Mouse (Mus musculus): Measurements from ENCODE around the gene Spen. TPM values are rescaled to one million over a fixed set of nuclear protein-coding genes. Genes with fewer than 3 reads are reported as not detected.
"Not testable (repeated sequence)": the region's sequence is repeated elsewhere in the genome, so short reads cannot be mapped to it uniquely, and the experiment has no call there.

The Spen gene
- total and polyA plus RNA-seq, 2 experiments from 2014 or later = 13.0 to 17.4 TPM

- no peak for TF ChIP-seq CTCF (IDR thresholded peaks at IDR 0.05; ENCODE audit: low read depth)
- no peaks in the 10 kb centered on the region for H3K9me3 ChIP-seq (ENCODE audit: low read length)
- no peak overlapping the region for H3K9ac ChIP-seq (replicated peaks; ENCODE audit: low read length)
- no peak overlapping the region for H3K4me3 ChIP-seq (ENCODE audit: low read length)
- no peaks in the 10 kb centered on the region for H3K27me3 ChIP-seq (ENCODE audit: insufficient read depth, low read length)
- H3K4me2 ChIP-seq (ENCODE audit: low read depth, low read length) = no peak overlapping the region
- ATAC-seq (no peak), DNase-seq (ENCODE audit: low spot score) (no peak)
- 72% methylated on average over 11 of the region's 11 CpGs for WGBS
- H3K4me1 ChIP-seq (ENCODE audit: insufficient read depth, low read length) = 0 out of 2 replicates have a peak, but pooled peaks cover 7% of the 10 kb centered on the region
- H3K27ac ChIP-seq = peak overlapping the region; percentile 3; the same call in 1 of the 2 replicates
- no peaks in the 10 kb centered on the region for H3K36me3 ChIP-seq (ENCODE audit: insufficient read depth, low read length)
Measured at GRCm38 (mm10) chr4:141562281-141562680, 23.9 kb upstream of the Spen start.

GRCm38 (mm10) chr4:141561331-141561919 is 23.0 kb upstream of the Spen start:
- not testable (repeated sequence) for H3K27ac ChIP-seq; ATAC-seq; H3K27me3 ChIP-seq (ENCODE audit: insufficient read depth, low read length); H3K9ac ChIP-seq (replicated peaks; ENCODE audit: low read length); H3K4me2 ChIP-seq (ENCODE audit: low read depth, low read length); H3K4me3 ChIP-seq (ENCODE audit: low read length); H3K36me3 ChIP-seq (ENCODE audit: insufficient read depth, low read length); DNase-seq (ENCODE audit: low spot score); H3K9me3 ChIP-seq (ENCODE audit: low read length); H3K4me1 ChIP-seq (ENCODE audit: insufficient read depth, low read length)
- peak; percentile 18; the same call in 1 of the 2 replicates for TF ChIP-seq CTCF (IDR thresholded peaks at IDR 0.05; ENCODE audit: low read depth)
- 85% methylated on average over 5 of the region's 5 CpGs for WGBS

GRCm38 (mm10) chr4:141559898-141560263 is 21.5 kb upstream of the Spen start:
- Histone ChIP-seq H3K4me2 (ENCODE audit: low read depth, low read length) (peak overlapping the region; percentile 83), H3K4me3 (ENCODE audit: low read length) (peak overlapping the region; percentile 35), H3K36me3 (ENCODE audit: insufficient read depth, low read length) (no peaks in the 10 kb centered on the region), H3K27ac (peak overlapping the region; percentile 91), H3K4me1 (ENCODE audit: insufficient read depth, low read length) (0 out of 2 replicates have a peak, but pooled peaks cover 7% of the 10 kb centered on the region), H3K9ac (replicated peaks; ENCODE audit: low read length) (peak overlapping the region; percentile 53), H3K27me3 (ENCODE audit: insufficient read depth, low read length) (no peaks in the 10 kb centered on the region), H3K9me3 (ENCODE audit: low read length) (no peaks in the 10 kb centered on the region)
- peak; percentile 88 for DNase-seq (ENCODE audit: low spot score)
- peak; percentile 30; the same call in 1 of the 2 replicates for ATAC-seq
- peak; percentile 94 for TF ChIP-seq CTCF (IDR thresholded peaks at IDR 0.05; ENCODE audit: low read depth)
- 1% methylated on average over 9 of the region's 9 CpGs for WGBS

DNA sequence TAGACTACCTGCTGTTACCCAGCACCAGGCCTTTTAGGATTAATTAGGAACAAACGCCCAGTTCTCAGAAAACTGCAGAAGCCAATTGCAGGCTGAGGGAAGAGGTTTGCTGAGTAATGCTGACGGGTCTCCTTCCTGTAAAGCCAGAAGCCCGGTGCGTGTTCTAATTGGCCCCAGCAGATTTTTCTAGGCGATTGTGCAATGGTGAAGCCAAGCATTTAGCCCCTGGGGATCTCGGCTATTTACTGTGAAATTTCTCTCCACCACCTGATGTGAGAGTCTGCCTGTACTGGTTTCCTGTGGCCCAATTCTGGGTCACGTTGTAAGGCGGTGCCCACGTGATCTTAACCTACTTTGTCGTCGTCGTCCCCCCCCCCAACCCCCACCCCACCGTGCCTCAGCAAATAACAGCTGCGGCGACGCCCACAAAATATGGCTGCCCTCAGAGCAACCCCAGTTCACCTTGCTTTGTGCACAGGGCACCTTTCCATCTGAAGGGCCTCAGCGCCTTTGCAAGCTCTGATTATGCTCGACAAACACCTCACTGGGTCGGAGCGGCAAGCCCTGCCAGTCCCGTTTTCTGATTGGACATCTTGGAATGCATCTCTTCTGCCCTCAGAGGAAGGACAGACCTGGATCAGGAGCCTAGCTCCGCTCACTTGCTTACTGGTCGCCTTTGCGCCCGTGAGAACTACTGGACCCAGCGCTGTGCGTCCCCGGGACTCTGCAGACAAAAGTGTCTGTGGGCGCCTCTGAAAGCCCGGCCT is 20.9 kb upstream of the Spen start:
- Histone ChIP-seq H3K36me3 (ENCODE audit: insufficient read depth, low read length) (no peaks in the 10 kb centered on the region), H3K27me3 (ENCODE audit: insufficient read depth, low read length) (no peaks in the 10 kb centered on the region), H3K27ac (peak overlapping the region; percentile 91), H3K9me3 (ENCODE audit: low read length) (no peaks in the 10 kb centered on the region), H3K4me2 (ENCODE audit: low read depth, low read length) (peak overlapping the region; percentile 83), H3K4me1 (ENCODE audit: insufficient read depth, low read length) (0 out of 2 replicates have a peak, but pooled peaks cover 7% of the 10 kb centered on the region), H3K4me3 (ENCODE audit: low read length) (peak overlapping the region; percentile 35), H3K9ac (replicated peaks; ENCODE audit: low read length) (peak overlapping the region; percentile 53)
- under 1% methylated on average over 30 of the region's 30 CpGs for WGBS
- peak; percentile 86 for ATAC-seq
- peak; percentile 90 for DNase-seq (ENCODE audit: low spot score)
- no peak for TF ChIP-seq CTCF (IDR thresholded peaks at IDR 0.05; ENCODE audit: low read depth)

- peak overlapping the region; percentile 91 for H3K27ac ChIP-seq
- no peak for TF ChIP-seq CTCF (IDR thresholded peaks at IDR 0.05; ENCODE audit: low read depth)
- peak overlapping the region; percentile 35 for H3K4me3 ChIP-seq (ENCODE audit: low read length)
- H3K36me3 ChIP-seq (ENCODE audit: insufficient read depth, low read length) = no peaks in the 10 kb centered on the region
- peak overlapping the region; percentile 83 for H3K4me2 ChIP-seq (ENCODE audit: low read depth, low read length)
- H3K27me3 ChIP-seq (ENCODE audit: insufficient read depth, low read length) = no peaks in the 10 kb centered on the region
- DNase-seq (ENCODE audit: low spot score) = peak; percentile 47
- 21% methylated on average over 16 of the region's 16 CpGs for WGBS
- peak overlapping the region; percentile 53; the same call in 1 of the 2 replicates for H3K9ac ChIP-seq (replicated peaks; ENCODE audit: low read length)
- H3K4me1 ChIP-seq (ENCODE audit: insufficient read depth, low read length) = 0 out of 2 replicates have a peak, but pooled peaks cover 7% of the 10 kb centered on the region
- peak; percentile 8 for ATAC-seq
- no peaks in the 10 kb centered on the region for H3K9me3 ChIP-seq (ENCODE audit: low read length)
Measured at GRCm38 (mm10) chr4:141558658-141559057, 20.3 kb upstream of the Spen start.

DNA sequence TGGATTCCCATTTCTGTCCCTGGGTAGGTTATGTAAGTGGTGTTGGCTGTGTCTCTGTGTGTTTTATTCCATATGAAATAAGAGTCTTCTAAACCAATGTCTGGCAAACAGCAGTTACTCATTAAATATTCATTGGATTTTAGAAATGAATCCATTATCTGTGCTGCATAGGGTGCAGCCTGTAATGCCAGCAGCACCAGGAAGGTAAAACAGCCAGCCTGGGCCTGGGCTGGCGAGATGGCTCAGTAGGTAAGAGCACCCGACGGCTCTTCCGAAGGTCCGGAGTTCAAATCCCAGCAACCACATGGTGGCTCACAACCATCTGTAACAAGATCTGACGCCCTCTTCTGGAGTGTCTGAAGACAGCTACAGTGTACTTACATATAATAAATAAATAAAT is 17.8 kb upstream of the Spen start:
- H3K4me2 ChIP-seq (ENCODE audit: low read depth, low read length); H3K27me3 ChIP-seq (ENCODE audit: insufficient read depth, low read length); H3K4me1 ChIP-seq (ENCODE audit: insufficient read depth, low read length); H3K4me3 ChIP-seq (ENCODE audit: low read length); H3K9me3 ChIP-seq (ENCODE audit: low read length); H3K9ac ChIP-seq (replicated peaks; ENCODE audit: low read length); H3K27ac ChIP-seq; H3K36me3 ChIP-seq (ENCODE audit: insufficient read depth, low read length); DNase-seq (ENCODE audit: low spot score); ATAC-seq: not testable (repeated sequence)
- 79% methylated on average over 6 of the region's 6 CpGs for WGBS

- not testable (repeated sequence) for H3K9me3 ChIP-seq (ENCODE audit: low read length); H3K4me1 ChIP-seq (ENCODE audit: insufficient read depth, low read length); H3K4me3 ChIP-seq (ENCODE audit: low read length); H3K9ac ChIP-seq (replicated peaks; ENCODE audit: low read length); H3K27me3 ChIP-seq (ENCODE audit: insufficient read depth, low read length); ATAC-seq; H3K36me3 ChIP-seq (ENCODE audit: insufficient read depth, low read length); H3K27ac ChIP-seq; DNase-seq (ENCODE audit: low spot score); H3K4me2 ChIP-seq (ENCODE audit: low read depth, low read length)
- WGBS = 91% methylated on average over 8 of the region's 9 CpGs
Measured at GRCm38 (mm10) chr4:141554255-141554865, 16.0 kb upstream of the Spen start.

Data from hindbrain, postnatal 0 days (tissue).